Mouse (Mus musculus): ENCODE measurements around the gene Nod1.

The Nod1 gene

GRCm38 (mm10) chr6:54878546-54878945 is 93.9 kb downstream of the Nod1 start:
- no peak for DNase-seq

GRCm38 (mm10) chr6:54877651-54878050 is 94.8 kb downstream of the Nod1 start:
- no peak for DNase-seq

- DNase-seq: no peak
Observed at GRCm38 (mm10) chr6:54876782-54877181, 95.6 kb downstream of the Nod1 start.

All from kidney, adult 8-10 months (tissue).